Comparison of ENCODE assay signal across 25 mouse cellular contexts in the genomic region with DNA sequence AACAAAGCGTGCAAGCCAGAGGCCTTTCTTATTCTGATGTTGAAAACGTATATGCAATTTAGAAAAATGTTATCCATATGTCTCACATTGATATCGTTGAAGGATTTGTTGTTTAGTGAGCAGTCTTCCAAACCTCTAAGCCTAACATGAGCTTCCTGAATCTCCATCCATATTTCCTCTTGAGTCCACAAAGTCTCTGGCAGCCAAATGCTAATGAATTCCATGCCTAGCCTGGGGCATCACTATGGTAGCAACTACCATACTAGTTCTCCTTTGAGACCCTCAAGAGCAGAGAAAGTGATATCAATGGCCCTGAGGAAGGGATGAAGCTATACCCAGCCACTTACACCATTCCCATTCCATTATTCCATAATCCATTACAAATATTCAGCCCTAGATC.
DNase-seq lines count a peak whose midpoint lies in the region; ATAC-seq lines count a peak whose summit lies in the region.
"Had no signal": no experiment of that assay in that cellular context is flagged by ENCODE, and none has a peak within 500 bp of the region (broad histone marks: within the 10 kb centered on the region; RNA-seq: fewer than 3 reads in every experiment).

No protein-coding gene starts in this region.

- 79% methylated on average over 3 of the region's 3 CpGs for WGBS in heart, embryonic 10.5 days
- WGBS in midbrain, embryonic 11.5 days: 81% methylated on average over 3 of the region's 3 CpGs
- WGBS in midbrain, embryonic 15.5 days: 89% methylated on average over 3 of the region's 3 CpGs
- 33% methylated on average over 3 of the region's 3 CpGs for WGBS in embryonic facial prominence, embryonic 14.5 days

- intact Hi-C loops in heart, postnatal 10 days (cut with DNase I): no loop called here
- intact Hi-C loops in left cerebral cortex, postnatal 25 days (cut with DNase I): no loop called here

- H3K27me3 ChIP-seq in heart, embryonic 10.5 days (ENCODE audit: insufficient read depth, poor library complexity, severe bottlenecking): no peaks in the 10 kb centered on the region
- no peaks in the 10 kb centered on the region for H3K27me3 ChIP-seq in midbrain, embryonic 11.5 days (ENCODE audit: control insufficient read depth, insufficient read depth, low read length)
- no peaks in the 10 kb centered on the region for H3K27me3 ChIP-seq in midbrain, embryonic 15.5 days (replicated peaks)
- H3K27me3 ChIP-seq in embryonic facial prominence, embryonic 14.5 days (replicated peaks; ENCODE audit: control insufficient read depth, insufficient read depth, low read length): no peaks in the 10 kb centered on the region
- H3K27me3 ChIP-seq: embryonic facial prominence, embryonic 15.5 days; heart, embryonic 12.5 days; heart, embryonic 15.5 days; hindbrain, embryonic 13.5 days; intestine, embryonic 15.5 days had no signal

- no peak overlapping the region for H3K9ac ChIP-seq in midbrain, embryonic 11.5 days (ENCODE audit: low read length)
- H3K9ac ChIP-seq in midbrain, embryonic 15.5 days: no peak overlapping the region
- H3K9ac ChIP-seq in embryonic facial prominence, embryonic 14.5 days (ENCODE audit: low read depth, low read length): no peak overlapping the region
- H3K9ac ChIP-seq: embryonic facial prominence, embryonic 15.5 days; forebrain, postnatal 0 days; heart, embryonic 12.5 days; heart, embryonic 15.5 days; hindbrain, embryonic 13.5 days; intestine, embryonic 15.5 days had no signal

- H3K4me1 ChIP-seq in heart, embryonic 10.5 days: peaks cover 12% of the 10 kb centered on the region
- 0 out of 2 replicates have a peak, but pooled peaks cover 2% of the 10 kb centered on the region for H3K4me1 ChIP-seq in midbrain, embryonic 11.5 days (ENCODE audit: control insufficient read depth, insufficient read depth, low read length)
- H3K4me1 ChIP-seq in midbrain, embryonic 15.5 days: no peaks in the 10 kb centered on the region
- peaks cover 10% of the 10 kb centered on the region; the same call in 1 of the 2 replicates for H3K4me1 ChIP-seq in embryonic facial prominence, embryonic 14.5 days (ENCODE audit: control insufficient read depth, insufficient read depth, low read length)
- H3K4me1 ChIP-seq: embryonic facial prominence, embryonic 15.5 days; hindbrain, embryonic 13.5 days; intestine, embryonic 15.5 days had no signal

- no peak for ATAC-seq in midbrain, embryonic 11.5 days (ENCODE audit: low FRiP score)
- no peak for ATAC-seq in midbrain, embryonic 15.5 days (replicated peaks)
- ATAC-seq in embryonic facial prominence, embryonic 14.5 days (ENCODE audit: low read depth): no peak
- ATAC-seq: activated CD4-positive, CD25-positive, alpha-beta regulatory T cell, adult 4 months; forebrain, embryonic 14.5 days; forebrain, postnatal 0 days; hindbrain, embryonic 16.5 days had no signal

- no peak for DNase-seq in heart, embryonic 10.5 days (ENCODE audit: low spot score)
- DNase-seq in heart, postnatal 10 days: no peak
- DNase-seq in midbrain, embryonic 11.5 days (ENCODE audit: low spot score, missing footprints): peak; percentile 78
- peak; percentile 66 for DNase-seq in embryonic facial prominence, embryonic 14.5 days (ENCODE audit: low spot score)
- DNase-seq in left cerebral cortex, postnatal 25 days (ENCODE audit: low spot score in 2 of 2): no peak
- DNase-seq: adrenal gland, adult 8-10 months; adrenal gland, postnatal 25 days; cerebellum, adult 11-12 months; cerebellum, adult 8-10 months; cerebellum, postnatal 10 days; cerebellum, postnatal 36 days; forebrain, postnatal 0 days; gastrocnemius, adult 2 months; gastrocnemius, postnatal 14 days; heart, postnatal 14 days; heart, postnatal 4 days had no signal

- H3K36me3 ChIP-seq in heart, embryonic 10.5 days: no peaks in the 10 kb centered on the region
- no peaks in the 10 kb centered on the region for H3K36me3 ChIP-seq in midbrain, embryonic 11.5 days (ENCODE audit: control insufficient read depth, insufficient read depth, low read length)
- no peaks in the 10 kb centered on the region for H3K36me3 ChIP-seq in midbrain, embryonic 15.5 days (replicated peaks)
- no peaks in the 10 kb centered on the region for H3K36me3 ChIP-seq in embryonic facial prominence, embryonic 14.5 days (ENCODE audit: control insufficient read depth, insufficient read depth, low read length)
- H3K36me3 ChIP-seq: embryonic facial prominence, embryonic 15.5 days; heart, embryonic 12.5 days; heart, embryonic 15.5 days; hindbrain, embryonic 13.5 days; intestine, embryonic 15.5 days had no signal

- no peak overlapping the region for H3K4me3 ChIP-seq in heart, embryonic 10.5 days
- no peak overlapping the region for H3K4me3 ChIP-seq in midbrain, embryonic 11.5 days (ENCODE audit: low read depth, low read length)
- no peak overlapping the region for H3K4me3 ChIP-seq in midbrain, embryonic 15.5 days
- H3K4me3 ChIP-seq in embryonic facial prominence, embryonic 14.5 days (ENCODE audit: low read depth, low read length): no peak overlapping the region
- H3K4me3 ChIP-seq: embryonic facial prominence, embryonic 15.5 days; gastrocnemius, adult 2 months; heart, embryonic 12.5 days; heart, embryonic 15.5 days; hindbrain, embryonic 13.5 days; intestine, embryonic 15.5 days had no signal

- H3K9me3 ChIP-seq in heart, embryonic 10.5 days: no peaks in the 10 kb centered on the region
- H3K9me3 ChIP-seq in midbrain, embryonic 11.5 days (ENCODE audit: control insufficient read depth, low read length): no peaks in the 10 kb centered on the region
- no peaks in the 10 kb centered on the region for H3K9me3 ChIP-seq in midbrain, embryonic 15.5 days
- H3K9me3 ChIP-seq in embryonic facial prominence, embryonic 14.5 days (ENCODE audit: control insufficient read depth, low read length): no peaks in the 10 kb centered on the region
- H3K9me3 ChIP-seq: embryonic facial prominence, embryonic 15.5 days; heart, embryonic 12.5 days; heart, embryonic 15.5 days; intestine, embryonic 15.5 days had no signal

- no peak overlapping the region for H3K4me2 ChIP-seq in midbrain, embryonic 11.5 days
- H3K4me2 ChIP-seq in midbrain, embryonic 15.5 days: no peak overlapping the region
- H3K4me2 ChIP-seq in embryonic facial prominence, embryonic 14.5 days (ENCODE audit: low read depth, low read length): no peak overlapping the region
- H3K4me2 ChIP-seq: embryonic facial prominence, embryonic 15.5 days; heart, embryonic 12.5 days; heart, embryonic 15.5 days; hindbrain, embryonic 13.5 days; intestine, embryonic 15.5 days had no signal

- 0 out of 2 replicates have a peak overlapping the region, but pooled peaks have one; percentile 42 for H3K27ac ChIP-seq in heart, embryonic 10.5 days
- H3K27ac ChIP-seq in midbrain, embryonic 11.5 days (ENCODE audit: low read depth, low read length): no peak overlapping the region
- no peak overlapping the region for H3K27ac ChIP-seq in midbrain, embryonic 15.5 days
- H3K27ac ChIP-seq in embryonic facial prominence, embryonic 14.5 days (replicated peaks; ENCODE audit: low read depth, low read length): no peak overlapping the region
- H3K27ac ChIP-seq: embryonic facial prominence, embryonic 15.5 days; gastrocnemius, adult 2 months; heart, embryonic 15.5 days; hindbrain, embryonic 13.5 days; intestine, embryonic 15.5 days had no signal

Comparison
In these comparisons a context has a peak if more than half of its experiments do, and no peak if none do; other contexts are left out.
1. DNase-seq: peak in midbrain, embryonic 11.5 days (single experiment) and embryonic facial prominence, embryonic 14.5 days (single experiment); none in heart, embryonic 10.5 days (single experiment), heart, postnatal 10 days (0 of 2) and left cerebral cortex, postnatal 25 days (0 of 2).